Mouse (Mus musculus): ENCODE data around the gene Gramd2. TPM values are rescaled to one million over a fixed set of nuclear protein-coding genes. Genes with fewer than 3 reads are reported as not detected.

The Gramd2 gene
- 1.1 and 1.6 TPM in 2 replicates for polyA plus RNA-seq (2015; fragmentation: Nextera tagmentation; extraction: Ambion mirVana)

- 2% methylated on average over 47 of the region's 47 CpGs for WGBS
- peaks cover 12% of the 10 kb centered on the region; the same call in 1 of the 2 replicates for H3K36me3 ChIP-seq (ENCODE audit: control insufficient read depth, insufficient read depth, low read length)
Measured at GRCm38 (mm10) chr9:59679678-59680533, at the start of gene Gramd2. TSS of gene Gramd2 (plus strand) at chr9:59680144.

GRCm38 (mm10) chr9:59638372-59638771, 41.6 kb upstream of the Gramd2 start:
- 86% methylated on average over 1 of the region's 1 CpGs for WGBS
- Histone ChIP-seq H3K27ac (ENCODE audit: low read length) (no peak overlapping the region), H3K9me3 (ENCODE audit: control insufficient read depth, low read length) (no peaks in the 10 kb centered on the region), H3K4me3 (ENCODE audit: low read length) (no peak overlapping the region), H3K4me1 (ENCODE audit: control insufficient read depth, insufficient read depth, low read length) (peaks cover 4% of the 10 kb centered on the region; the same call in 1 of the 2 replicates), H3K4me2 (ENCODE audit: low read depth, low read length) (no peak overlapping the region), H3K27me3 (replicated peaks; ENCODE audit: control insufficient read depth, insufficient read depth, low read length) (no peaks in the 10 kb centered on the region), H3K9ac (ENCODE audit: low read depth, low read length) (no peak overlapping the region), H3K36me3 (ENCODE audit: control insufficient read depth, insufficient read depth, low read length) (peaks cover 5% of the 10 kb centered on the region; the same call in 1 of the 2 replicates)
- no peak for ATAC-seq

More at GRCm38 (mm10) chr9:59679678-59680533, at the start of gene Gramd2:
- Histone ChIP-seq H3K4me1 (ENCODE audit: control insufficient read depth, insufficient read depth, low read length) (peaks cover 11% of the 10 kb centered on the region), H3K4me2 (ENCODE audit: low read depth, low read length) (peak within 1 kb of the TSS; percentile 96), H3K9me3 (ENCODE audit: control insufficient read depth, low read length) (no peaks in the 10 kb centered on the region), H3K9ac (ENCODE audit: low read depth, low read length) (peak within 1 kb of the TSS; percentile 71), H3K4me3 (ENCODE audit: low read length) (peak within 1 kb of the TSS; percentile 57), H3K27ac (ENCODE audit: low read length) (no peak within 1 kb of the TSS), H3K27me3 (replicated peaks; ENCODE audit: control insufficient read depth, insufficient read depth, low read length) (no peaks in the 10 kb centered on the region)
- peak; percentile 95 for ATAC-seq

- Histone ChIP-seq H3K36me3 (ENCODE audit: control insufficient read depth, insufficient read depth, low read length) (peaks cover 5% of the 10 kb centered on the region; the same call in 1 of the 2 replicates), H3K9ac (ENCODE audit: low read depth, low read length) (no peak overlapping the region), H3K4me2 (ENCODE audit: low read depth, low read length) (no peak overlapping the region), H3K27me3 (replicated peaks; ENCODE audit: control insufficient read depth, insufficient read depth, low read length) (no peaks in the 10 kb centered on the region), H3K27ac (ENCODE audit: low read length) (no peak overlapping the region), H3K9me3 (ENCODE audit: control insufficient read depth, low read length) (no peaks in the 10 kb centered on the region), H3K4me3 (ENCODE audit: low read length) (no peak overlapping the region), H3K4me1 (ENCODE audit: control insufficient read depth, insufficient read depth, low read length) (peaks cover 4% of the 10 kb centered on the region; the same call in 1 of the 2 replicates)
- no peak for ATAC-seq
- WGBS, result 94% methylated on average over 4 of the region's 4 CpGs
Measured at GRCm38 (mm10) chr9:59639936-59640335, 40.0 kb upstream of the Gramd2 start.

- H3K9me3 ChIP-seq (ENCODE audit: control insufficient read depth, low read length), result no peaks in the 10 kb centered on the region
- no peak overlapping the region for H3K4me3 ChIP-seq (ENCODE audit: low read length)
- peaks cover 3% of the 10 kb centered on the region; the same call in 1 of the 2 replicates for H3K36me3 ChIP-seq (ENCODE audit: control insufficient read depth, insufficient read depth, low read length)
- H3K4me2 ChIP-seq (ENCODE audit: low read depth, low read length), result no peak overlapping the region
- H3K4me1 ChIP-seq (ENCODE audit: control insufficient read depth, insufficient read depth, low read length), result peaks cover 4% of the 10 kb centered on the region; the same call in 1 of the 2 replicates
- H3K9ac ChIP-seq (ENCODE audit: low read depth, low read length), result no peak overlapping the region
- peak overlapping the region; percentile 33; the same call in 1 of the 2 replicates for H3K27ac ChIP-seq (ENCODE audit: low read length)
- ATAC-seq, result no peak
- 71% methylated on average over 2 of the region's 2 CpGs for WGBS
- H3K27me3 ChIP-seq (replicated peaks; ENCODE audit: control insufficient read depth, insufficient read depth, low read length), result no peaks in the 10 kb centered on the region
Measured at GRCm38 (mm10) chr9:59641320-59641719, 38.6 kb upstream of the Gramd2 start.

- Histone ChIP-seq H3K27ac (ENCODE audit: low read length) (no peak overlapping the region), H3K4me1 (ENCODE audit: control insufficient read depth, insufficient read depth, low read length) (peaks cover 5% of the 10 kb centered on the region; the same call in 1 of the 2 replicates), H3K9ac (ENCODE audit: low read depth, low read length) (no peak overlapping the region), H3K36me3 (ENCODE audit: control insufficient read depth, insufficient read depth, low read length) (0 out of 2 replicates have a peak, but pooled peaks cover 2% of the 10 kb centered on the region), H3K4me2 (ENCODE audit: low read depth, low read length) (no peak overlapping the region), H3K27me3 (replicated peaks; ENCODE audit: control insufficient read depth, insufficient read depth, low read length) (no peaks in the 10 kb centered on the region), H3K9me3 (ENCODE audit: control insufficient read depth, low read length) (no peaks in the 10 kb centered on the region), H3K4me3 (ENCODE audit: low read length) (no peak overlapping the region)
- ATAC-seq, result no peak
- 92% methylated on average over 4 of the region's 4 CpGs for WGBS
Measured at GRCm38 (mm10) chr9:59649911-59650310, 30.0 kb upstream of the Gramd2 start.

- 25% methylated on average over 3 of the region's 3 CpGs for WGBS
- ATAC-seq, result no peak
Measured at GRCm38 (mm10) chr9:59653371-59653770, 26.6 kb upstream of the Gramd2 start.

GRCm38 (mm10) chr9:59654450-59654983, 25.4 kb upstream of the Gramd2 start:
- no peak for ATAC-seq
- H3K4me3 ChIP-seq (ENCODE audit: low read length), result no peak overlapping the region
- H3K9me3 ChIP-seq (ENCODE audit: control insufficient read depth, low read length), result no peaks in the 10 kb centered on the region
- no peak overlapping the region for H3K4me2 ChIP-seq (ENCODE audit: low read depth, low read length)
- no peak overlapping the region for H3K27ac ChIP-seq (ENCODE audit: low read length)
- H3K9ac ChIP-seq (ENCODE audit: low read depth, low read length), result no peak overlapping the region
- WGBS, result 73% methylated on average over 2 of the region's 2 CpGs
- H3K36me3 ChIP-seq (ENCODE audit: control insufficient read depth, insufficient read depth, low read length), result no peaks in the 10 kb centered on the region
- peaks cover 27% of the 10 kb centered on the region for H3K4me1 ChIP-seq (ENCODE audit: control insufficient read depth, insufficient read depth, low read length)
- H3K27me3 ChIP-seq (replicated peaks; ENCODE audit: control insufficient read depth, insufficient read depth, low read length), result no peaks in the 10 kb centered on the region

More at GRCm38 (mm10) chr9:59653371-59653770, 26.6 kb upstream of the Gramd2 start:
- Histone ChIP-seq H3K36me3 (ENCODE audit: control insufficient read depth, insufficient read depth, low read length) (0 out of 2 replicates have a peak, but pooled peaks cover 2% of the 10 kb centered on the region), H3K4me3 (ENCODE audit: low read length) (no peak overlapping the region), H3K27me3 (replicated peaks; ENCODE audit: control insufficient read depth, insufficient read depth, low read length) (no peaks in the 10 kb centered on the region), H3K4me2 (ENCODE audit: low read depth, low read length) (no peak overlapping the region), H3K9ac (ENCODE audit: low read depth, low read length) (no peak overlapping the region), H3K4me1 (ENCODE audit: control insufficient read depth, insufficient read depth, low read length) (peaks cover 19% of the 10 kb centered on the region), H3K9me3 (ENCODE audit: control insufficient read depth, low read length) (no peaks in the 10 kb centered on the region), H3K27ac (ENCODE audit: low read length) (peak overlapping the region; percentile 26; the same call in 1 of the 2 replicates)

- H3K4me1 ChIP-seq (ENCODE audit: control insufficient read depth, insufficient read depth, low read length), result peaks cover 42% of the 10 kb centered on the region
- H3K4me3 ChIP-seq (ENCODE audit: low read length), result peak within 1 kb of the TSS; percentile 86
- no peaks in the 10 kb centered on the region for H3K27me3 ChIP-seq (replicated peaks; ENCODE audit: control insufficient read depth, insufficient read depth, low read length)
- no peaks in the 10 kb centered on the region for H3K9me3 ChIP-seq (ENCODE audit: control insufficient read depth, low read length)
- under 1% methylated on average over 46 of the region's 46 CpGs for WGBS
- ATAC-seq, result peak; percentile 93
- H3K27ac ChIP-seq (ENCODE audit: low read length), result peak within 1 kb of the TSS; percentile 96
- 0 out of 2 replicates have a peak, but pooled peaks cover 4% of the 10 kb centered on the region for H3K36me3 ChIP-seq (ENCODE audit: control insufficient read depth, insufficient read depth, low read length)
- H3K9ac ChIP-seq (ENCODE audit: low read depth, low read length), result peak within 1 kb of the TSS; percentile 85
- peak within 1 kb of the TSS; percentile 47 for H3K4me2 ChIP-seq (ENCODE audit: low read depth, low read length)
Measured at GRCm38 (mm10) chr9:59655958-59656634, 23.8 kb upstream of the Gramd2 start, which contains the start of gene Pkm. TSS of gene Pkm (plus strand) at chr9:59656368.
